Mouse (Mus musculus) kidney, embryonic 14.5 days (tissue): Measurements from ENCODE around the gene Decr2. TPM values are rescaled to one million over a fixed set of nuclear protein-coding genes. Genes with fewer than 3 reads are reported as not detected.
"Not testable (repeated sequence)": the region's sequence is repeated elsewhere in the genome, so short reads cannot be mapped to it uniquely, and the experiment has no call there.

Experiments used
- ATAC-seq: fragments of 200-750 bp; cut with Nextera tagmentation; 2 replicates; pipeline ENCODE4 v1.8.0; 2017; ENCODE audit warnings: moderate number of reproducible peaks, mild to moderate bottlenecking, moderate TSS enrichment, moderate library complexity; ENCODE audit not compliant: low FRiP score, low TSS enrichment
- H3K27ac ChIP-seq: fragments of 300-500 bp; sonication (generic); 2 replicates; pipeline ENCODE4 v1.5.1; 2014; ENCODE audit warnings: low read depth, mild to moderate bottlenecking, low read length, moderate library complexity, mixed read lengths
- H3K27me3 ChIP-seq: fragments of 300-500 bp; sonication (generic); 2 replicates; pipeline ENCODE4 v1.6.1; 2014; ENCODE audit warnings: mild to moderate bottlenecking, low read length; ENCODE audit not compliant: control insufficient read depth, insufficient read depth
- H3K36me3 ChIP-seq: fragments of 300-500 bp; sonication (generic); 2 replicates; pipeline ENCODE4 v1.6.1; 2014; ENCODE audit warnings: low read length, mixed read lengths; ENCODE audit not compliant: control insufficient read depth, insufficient read depth
- H3K4me1 ChIP-seq: fragments of 300-500 bp; sonication (generic); 2 replicates; pipeline ENCODE4 v1.6.1; 2014; ENCODE audit warnings: low read length, mixed read lengths; ENCODE audit not compliant: control insufficient read depth, insufficient read depth
- H3K4me2 ChIP-seq: fragments of 300-500 bp; sonication (generic); replicated peaks from 2 replicates; pipeline ENCODE4 v1.6.1; 2014; ENCODE audit warnings: low read depth, mild to moderate bottlenecking, low read length
- H3K4me3 ChIP-seq: fragments of 300-500 bp; sonication (generic); 2 replicates; pipeline ENCODE4 v1.5.1; 2014; ENCODE audit warnings: mild to moderate bottlenecking, low read length
- H3K9ac ChIP-seq: fragments of 300-500 bp; sonication (generic); 2 replicates; pipeline ENCODE4 v1.6.1; 2014; ENCODE audit warnings: low read depth, mild to moderate bottlenecking, low read length, moderate library complexity
- H3K9me3 ChIP-seq: fragments of 300-500 bp; sonication (generic); 2 replicates; pipeline ENCODE4 v1.6.1; 2016; ENCODE audit warnings: low read length; ENCODE audit not compliant: control insufficient read depth
- WGBS: fragments of 180-500 bp; shearing (Covaris S2); extraction: QIAGEN DNeasy Blood & Tissue Kit; methylation state at CpG from one replicate; pipeline ENCODE4 v1.1.7; 2014; 5-methylcytosine and 5-hydroxymethylcytosine counted together
- polyA plus RNA-seq: library from polyadenylated mRNA; unstranded; fragments of >200 nt; fragmentation: Nextera tagmentation; extraction: Ambion mirVana; gene quantifications from 2 replicates; pipeline ENCODE4 v1.2.1, GENCODE M21; 2014

Decr2 gene
- polyA plus RNA-seq, 1 experiment from 2014 or later = 35.1 TPM

DNA sequence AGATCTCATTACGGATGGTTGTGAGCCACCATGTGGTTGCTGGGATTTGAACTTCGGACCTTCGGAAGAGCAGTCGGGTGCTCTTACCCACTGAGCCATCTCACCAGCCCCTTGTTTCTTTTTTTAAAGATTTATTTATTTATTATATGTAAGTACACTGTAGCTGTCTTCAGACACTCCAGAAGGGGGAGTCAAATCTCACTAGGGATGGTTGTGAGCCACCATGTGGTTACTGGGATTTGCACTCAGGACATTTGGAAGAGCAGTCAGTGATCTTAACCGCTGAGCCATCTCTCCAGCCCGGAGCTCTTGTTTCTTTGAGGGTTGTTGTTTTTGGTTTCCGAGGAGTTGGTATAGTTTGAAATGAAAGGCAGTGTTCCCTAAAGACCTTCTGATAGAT, 24.3 kb upstream of the Decr2 start:
- not testable (repeated sequence) for H3K27ac ChIP-seq, H3K9ac ChIP-seq, ATAC-seq, H3K36me3 ChIP-seq, H3K9me3 ChIP-seq, H3K4me2 ChIP-seq, H3K4me3 ChIP-seq
- Histone ChIP-seq H3K4me1 (peaks cover 10% of the 10 kb centered on the region; the same call in 1 of the 2 replicates), H3K27me3 (peaks cover 69% of the 10 kb centered on the region)
- WGBS = 71% methylated on average over 7 of the region's 7 CpGs

- peaks cover 69% of the 10 kb centered on the region for H3K27me3 ChIP-seq
- H3K4me3 ChIP-seq = peak overlapping the region; percentile 64
- ATAC-seq = no peak
- 11% methylated on average over 8 of the region's 8 CpGs for WGBS
- H3K36me3 ChIP-seq = no peaks in the 10 kb centered on the region
- no peak overlapping the region for H3K9ac ChIP-seq
- H3K4me1 ChIP-seq = peaks cover 10% of the 10 kb centered on the region; the same call in 1 of the 2 replicates
- H3K27ac ChIP-seq = no peak overlapping the region
- no peaks in the 10 kb centered on the region for H3K9me3 ChIP-seq
- peak overlapping the region; percentile 97 for H3K4me2 ChIP-seq
These were observed 23.9 kb upstream of the Decr2 start for GRCm38 (mm10) chr17:26114061-26114460.

DNA sequence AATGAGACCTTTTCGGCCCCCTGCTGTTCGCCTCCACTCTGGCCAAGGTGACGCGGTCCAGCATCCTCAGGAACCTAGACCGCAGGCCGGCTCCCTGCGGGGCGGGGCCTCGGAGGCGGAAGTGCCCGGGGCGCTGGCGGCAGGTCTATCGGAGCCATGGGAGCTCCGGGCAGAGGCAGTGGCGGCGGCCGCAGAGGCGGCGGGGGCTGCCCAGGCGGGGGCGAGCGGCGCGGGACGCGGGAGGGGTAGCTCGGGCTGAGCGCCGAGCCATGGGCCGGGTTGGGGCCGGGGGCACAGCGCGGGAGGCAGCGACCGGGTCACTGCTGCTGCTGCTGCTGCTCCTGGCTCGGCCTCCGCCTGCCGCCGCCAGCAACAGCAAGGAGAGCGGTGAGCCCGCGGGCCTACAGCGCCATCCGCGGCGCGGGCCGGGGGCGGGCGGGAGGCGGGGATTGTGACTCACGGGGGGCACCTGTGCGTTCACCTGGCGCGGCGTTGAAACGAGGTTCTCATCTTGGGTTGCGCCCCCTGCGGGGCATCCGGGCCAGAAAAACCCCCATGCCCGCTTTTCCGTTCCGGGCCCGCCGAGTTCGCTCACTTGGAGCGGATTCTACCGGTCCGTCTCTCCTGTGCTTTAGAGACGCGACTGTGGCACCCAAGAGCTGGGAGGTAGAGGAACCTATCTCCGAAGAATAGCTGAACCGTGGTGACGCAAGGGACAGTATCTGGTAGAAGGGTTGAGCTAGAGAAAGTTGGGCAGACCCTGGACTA, 23.2 kb upstream of the Decr2 start, which contains the start of gene Tmem8:
TSS of gene Tmem8 (plus strand) at position 119 of the 768 bp plus-strand sequence.
- peak; percentile 73 for ATAC-seq
- no peaks in the 10 kb centered on the region for H3K36me3 ChIP-seq
- H3K27ac ChIP-seq = no peak within 1 kb of the TSS
- peaks cover 69% of the 10 kb centered on the region for H3K27me3 ChIP-seq
- H3K4me3 ChIP-seq = peak within 1 kb of the TSS; percentile 64
- WGBS = 1% methylated on average over 67 of the region's 75 CpGs
- peak within 1 kb of the TSS; percentile 69 for H3K9ac ChIP-seq
- peaks cover 10% of the 10 kb centered on the region; the same call in 1 of the 2 replicates for H3K4me1 ChIP-seq
- no peaks in the 10 kb centered on the region for H3K9me3 ChIP-seq
- H3K4me2 ChIP-seq = peak within 1 kb of the TSS; percentile 97

- H3K9ac ChIP-seq = peak overlapping the region; percentile 69; the same call in 1 of the 2 replicates
- H3K4me2 ChIP-seq = peak overlapping the region; percentile 97
- H3K4me3 ChIP-seq = peak overlapping the region; percentile 64
- no peaks in the 10 kb centered on the region for H3K9me3 ChIP-seq
- ATAC-seq = no peak
- H3K27ac ChIP-seq = no peak overlapping the region
- no peaks in the 10 kb centered on the region for H3K36me3 ChIP-seq
- 15% methylated on average over 14 of the region's 14 CpGs for WGBS
- peaks cover 68% of the 10 kb centered on the region for H3K27me3 ChIP-seq
- peaks cover 10% of the 10 kb centered on the region; the same call in 1 of the 2 replicates for H3K4me1 ChIP-seq
These were observed 22.6 kb upstream of the Decr2 start for GRCm38 (mm10) chr17:26112751-26113150.

DNA sequence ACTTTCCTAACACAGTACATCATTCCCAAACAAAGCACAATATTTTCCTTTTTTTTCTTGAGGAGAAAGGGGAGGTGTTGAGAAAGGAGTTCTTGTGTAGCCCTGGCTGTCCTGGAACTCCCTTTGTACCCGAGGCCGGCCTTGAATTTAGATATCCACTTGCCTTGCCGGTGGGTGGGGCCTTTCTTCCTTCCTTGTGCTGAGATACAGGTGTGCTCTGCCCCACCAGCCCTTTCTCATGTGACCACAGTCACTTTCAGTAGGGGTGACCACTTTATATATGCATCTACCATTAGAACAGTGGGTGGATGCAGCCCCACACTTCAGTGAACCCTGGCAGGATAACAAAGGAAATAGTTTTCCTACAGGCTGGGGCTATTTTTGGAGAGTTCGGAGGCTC, 21.6 kb upstream of the Decr2 start:
- Histone ChIP-seq H3K27me3 (peaks cover 60% of the 10 kb centered on the region), H3K9me3 (no peaks in the 10 kb centered on the region), H3K9ac (no peak overlapping the region), H3K4me3 (no peak overlapping the region), H3K4me1 (peaks cover 10% of the 10 kb centered on the region; the same call in 1 of the 2 replicates), H3K27ac (no peak overlapping the region), H3K4me2 (no peak overlapping the region), H3K36me3 (no peaks in the 10 kb centered on the region)
- WGBS = 22% methylated on average over 4 of the region's 4 CpGs
- no peak for ATAC-seq

DNA sequence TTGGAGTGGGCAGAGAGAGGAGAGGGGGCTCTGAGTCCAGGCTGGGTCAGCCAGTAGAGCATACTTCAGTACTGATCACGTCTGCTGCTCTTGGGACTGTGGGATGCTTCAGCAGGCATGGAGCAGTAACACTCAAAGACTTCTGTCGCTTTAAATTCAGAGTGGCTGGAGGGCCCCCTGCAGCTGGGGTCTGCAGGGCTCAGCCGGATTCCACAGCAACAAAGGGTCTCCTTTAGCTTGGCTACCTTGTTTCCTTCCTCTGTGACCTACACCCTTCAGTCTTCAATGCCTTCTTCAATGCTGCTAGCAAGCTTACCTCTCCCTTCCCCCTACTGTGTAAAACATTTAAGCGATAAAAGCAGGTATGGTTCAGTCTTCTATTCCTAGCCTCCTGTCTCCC, 20.9 kb upstream of the Decr2 start:
- ATAC-seq = no peak
- no peaks in the 10 kb centered on the region for H3K36me3 ChIP-seq
- H3K27me3 ChIP-seq = peaks cover 55% of the 10 kb centered on the region
- H3K4me3 ChIP-seq = no peak overlapping the region
- no peaks in the 10 kb centered on the region for H3K9me3 ChIP-seq
- no peak overlapping the region for H3K9ac ChIP-seq
- WGBS = 4% methylated on average over 4 of the region's 4 CpGs
- H3K4me1 ChIP-seq = peaks cover 8% of the 10 kb centered on the region; the same call in 1 of the 2 replicates
- no peak overlapping the region for H3K4me2 ChIP-seq
- no peak overlapping the region for H3K27ac ChIP-seq

DNA sequence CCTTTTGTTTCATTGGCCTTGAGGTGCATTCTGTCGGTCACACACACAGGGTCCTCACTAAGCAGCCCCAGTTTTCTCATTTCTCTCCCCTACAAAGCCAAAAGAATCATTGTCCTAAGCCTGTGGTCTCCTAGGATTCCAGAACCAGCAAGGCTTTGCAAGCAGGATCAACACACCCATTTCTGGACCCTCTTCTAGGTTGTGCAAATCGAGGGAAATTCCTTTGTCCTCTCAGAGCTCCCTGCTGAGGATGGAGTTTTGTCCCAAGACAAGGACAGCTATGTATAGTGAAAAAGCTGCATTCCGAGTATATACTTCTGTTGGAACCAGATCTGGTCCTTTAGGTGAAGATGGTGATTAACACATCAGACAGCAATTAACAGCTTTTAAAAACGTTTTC, 20.0 kb upstream of the Decr2 start:
- H3K9me3 ChIP-seq = no peaks in the 10 kb centered on the region
- peaks cover 47% of the 10 kb centered on the region for H3K27me3 ChIP-seq
- no peak overlapping the region for H3K27ac ChIP-seq
- no peak overlapping the region for H3K4me3 ChIP-seq
- H3K9ac ChIP-seq = no peak overlapping the region
- H3K4me2 ChIP-seq = no peak overlapping the region
- ATAC-seq = no peak
- 34% methylated on average over 4 of the region's 4 CpGs for WGBS
- H3K4me1 ChIP-seq = 0 out of 2 replicates have a peak, but pooled peaks cover 4% of the 10 kb centered on the region
- H3K36me3 ChIP-seq = no peaks in the 10 kb centered on the region

GRCm38 (mm10) chr17:26105619-26106018, 15.5 kb upstream of the Decr2 start:
- no peaks in the 10 kb centered on the region for H3K36me3 ChIP-seq
- no peak overlapping the region for H3K27ac ChIP-seq
- 57% methylated on average over 4 of the region's 4 CpGs for WGBS
- no peak overlapping the region for H3K4me2 ChIP-seq
- H3K27me3 ChIP-seq = peaks cover 6% of the 10 kb centered on the region
- H3K9ac ChIP-seq = no peak overlapping the region
- no peak overlapping the region for H3K4me3 ChIP-seq
- no peak for ATAC-seq
- 0 out of 2 replicates have a peak, but pooled peaks cover under 1% of the 10 kb centered on the region for H3K4me1 ChIP-seq
- H3K9me3 ChIP-seq = no peaks in the 10 kb centered on the region

GRCm38 (mm10) chr17:26101478-26101877, 11.3 kb upstream of the Decr2 start:
- no peak overlapping the region for H3K9ac ChIP-seq
- no peaks in the 10 kb centered on the region for H3K9me3 ChIP-seq
- no peak overlapping the region for H3K4me3 ChIP-seq
- H3K36me3 ChIP-seq = no peaks in the 10 kb centered on the region
- H3K4me1 ChIP-seq = no peaks in the 10 kb centered on the region
- ATAC-seq = peak; percentile 84; the same call in 1 of the 2 replicates
- H3K27me3 ChIP-seq = no peaks in the 10 kb centered on the region
- H3K27ac ChIP-seq = no peak overlapping the region
- 42% methylated on average over 4 of the region's 4 CpGs for WGBS
- no peak overlapping the region for H3K4me2 ChIP-seq
